Mouse (Mus musculus) brain, embryonic 14.5 days (tissue): ENCODE data around the gene Atg2a.

Experiments
- CTCF ChIP-seq: fragments of 200-500 bp; IDR thresholded peaks from 2 replicates; pipeline ENCODE4 v1.5.1; 2012; ENCODE audit warnings: inconsistent platforms, mild to moderate bottlenecking, moderate library complexity, borderline replicate concordance; ENCODE audit not compliant: insufficient read depth, insufficient read length; ENCODE audit errors: extremely low read depth
- POLR2A ChIP-seq: fragments of 200-500 bp; IDR thresholded peaks from 2 replicates; pipeline ENCODE4 v1.6.1; 2012; ENCODE audit warnings: mild to moderate bottlenecking, inconsistent platforms, borderline replicate concordance; ENCODE audit not compliant: poor library complexity, insufficient read depth, insufficient read length, severe bottlenecking; ENCODE audit errors: extremely low read depth

DNA sequence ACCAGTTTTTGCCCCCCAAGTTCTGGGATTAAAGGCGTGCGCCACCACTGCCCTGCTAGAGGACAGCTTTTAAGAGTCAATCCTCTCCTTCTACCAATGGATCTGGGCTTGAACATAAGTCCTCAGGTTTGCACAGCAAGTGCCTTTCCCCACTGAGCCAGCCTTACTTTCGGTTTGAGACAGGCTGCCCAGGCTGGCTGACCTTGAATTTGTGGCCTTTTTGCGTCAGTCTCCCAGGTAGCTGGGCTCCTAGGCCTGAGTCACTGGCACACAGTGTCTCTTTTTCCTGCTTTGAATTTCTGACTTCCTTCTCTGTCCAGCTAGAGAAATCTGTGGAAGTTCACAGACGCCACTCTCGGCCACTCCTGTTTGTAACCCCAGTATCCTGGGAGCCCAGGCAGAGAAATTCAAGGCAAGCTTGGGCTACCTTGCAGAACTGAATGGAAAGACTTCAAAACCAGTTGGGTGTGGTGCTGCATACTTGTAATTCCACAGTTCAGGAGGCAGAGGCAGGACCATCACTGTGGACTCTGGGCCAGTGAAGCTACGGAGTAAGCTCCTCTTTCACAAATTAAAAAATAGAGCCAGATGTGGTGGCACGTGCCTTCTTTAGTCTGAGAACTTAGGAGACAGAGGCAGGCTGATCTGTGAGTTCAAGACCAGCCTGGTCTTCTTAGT lies 28.5 kb downstream of the Atg2a start:
- no peak for TF ChIP-seq POLR2A
- no peak for TF ChIP-seq CTCF
